Mouse (Mus musculus) liver, embryonic 15.5 days (tissue): ENCODE results near the gene Gm20481. TPM values are rescaled to one million over a fixed set of nuclear protein-coding genes. Genes with fewer than 3 reads are reported as not detected.
"Not testable (repeated sequence)": the region's sequence is repeated elsewhere in the genome, so short reads cannot be mapped to it uniquely, and the experiment has no call there.

Experiments used
- ATAC-seq: fragments of 200-750 bp; cut with Nextera tagmentation; 2 replicates; pipeline ENCODE4 v1.8.0; 2017; ENCODE audit warnings: moderate number of reproducible peaks, mild to moderate bottlenecking, moderate library complexity; ENCODE audit not compliant: insufficient read depth
- H3K27ac ChIP-seq: fragments of 300-500 bp; sonication (generic); replicated peaks from 2 replicates; pipeline ENCODE4 v1.5.1; 2015; ENCODE audit warnings: mild to moderate bottlenecking, inconsistent platforms
- H3K27me3 ChIP-seq: fragments of 300-500 bp; sonication (generic); 2 replicates; pipeline ENCODE4 v1.6.1; 2015; ENCODE audit warnings: mild to moderate bottlenecking, inconsistent platforms
- H3K36me3 ChIP-seq: fragments of 300-500 bp; sonication (generic); replicated peaks from 2 replicates; pipeline ENCODE4 v1.6.1; 2015; ENCODE audit warnings: moderate library complexity, mild to moderate bottlenecking, inconsistent platforms
- H3K4me1 ChIP-seq: fragments of 300-500 bp; sonication (generic); replicated peaks from 2 replicates; pipeline ENCODE4 v1.6.1; 2015; ENCODE audit warnings: inconsistent platforms
- H3K4me2 ChIP-seq: fragments of 300-500 bp; sonication (generic); 2 replicates; pipeline ENCODE4 v1.6.1; 2015; ENCODE audit warnings: moderate library complexity, mild to moderate bottlenecking, inconsistent platforms
- H3K4me3 ChIP-seq: fragments of 300-500 bp; sonication (generic); replicated peaks from 2 replicates; pipeline ENCODE4 v1.5.1; 2015; ENCODE audit warnings: mild to moderate bottlenecking, inconsistent platforms
- H3K9ac ChIP-seq: fragments of 300-500 bp; sonication (generic); 2 replicates; pipeline ENCODE4 v1.6.1; 2015; ENCODE audit warnings: moderate library complexity, mild to moderate bottlenecking, inconsistent platforms
- H3K9me3 ChIP-seq: fragments of 300-500 bp; sonication (generic); replicated peaks from 2 replicates; pipeline ENCODE4 v1.6.1; 2016; ENCODE audit warnings: inconsistent platforms
- WGBS: fragments of 180-500 bp; shearing (Covaris S2); methylation state at CpG from one replicate; pipeline ENCODE4 v1.1.7; 2015; ENCODE audit warnings: mixed read lengths; ENCODE audit not compliant: insufficient replicate concordance; 5-methylcytosine and 5-hydroxymethylcytosine counted together
- polyA plus RNA-seq: library from polyadenylated mRNA; unstranded; fragments of >200 nt; fragmentation: Nextera tagmentation; extraction: Ambion mirVana; gene quantifications from 2 replicates; pipeline ENCODE4 v1.2.1, GENCODE M21; 2015

The Gm20481 gene
- polyA plus RNA-seq, 1 experiment from 2014 or later = not detected

DNA sequence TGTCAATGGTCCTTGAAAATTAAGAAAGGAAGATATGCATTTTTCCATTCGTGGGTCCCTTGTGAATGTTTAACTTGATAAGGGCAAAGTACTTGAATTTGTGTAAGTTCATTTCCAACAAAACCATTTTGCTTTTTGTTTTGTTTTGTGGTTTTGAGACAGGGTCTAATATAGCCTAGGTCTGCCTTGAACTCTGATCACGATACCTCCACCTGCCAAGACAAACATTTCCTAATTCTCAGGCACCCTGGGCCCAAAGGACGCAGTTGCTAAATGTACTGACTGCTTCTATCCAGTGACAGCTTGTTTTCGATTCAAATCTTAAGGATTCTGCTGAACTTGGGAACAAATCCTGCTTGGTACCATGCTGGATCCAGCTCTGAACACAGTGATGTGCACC lies 9.9 kb downstream of the Gm20481 start:
- no peak overlapping the region for H3K4me2 ChIP-seq
- no peak overlapping the region for H3K9ac ChIP-seq
- peaks cover 1% of the 10 kb centered on the region for H3K36me3 ChIP-seq
- no peak for ATAC-seq
- peaks cover 39% of the 10 kb centered on the region for H3K4me1 ChIP-seq
- H3K27me3 ChIP-seq = no peaks in the 10 kb centered on the region
- 69% methylated on average over 4 of the region's 4 CpGs for WGBS
- no peaks in the 10 kb centered on the region for H3K9me3 ChIP-seq
- no peak overlapping the region for H3K4me3 ChIP-seq
- no peak overlapping the region for H3K27ac ChIP-seq

DNA sequence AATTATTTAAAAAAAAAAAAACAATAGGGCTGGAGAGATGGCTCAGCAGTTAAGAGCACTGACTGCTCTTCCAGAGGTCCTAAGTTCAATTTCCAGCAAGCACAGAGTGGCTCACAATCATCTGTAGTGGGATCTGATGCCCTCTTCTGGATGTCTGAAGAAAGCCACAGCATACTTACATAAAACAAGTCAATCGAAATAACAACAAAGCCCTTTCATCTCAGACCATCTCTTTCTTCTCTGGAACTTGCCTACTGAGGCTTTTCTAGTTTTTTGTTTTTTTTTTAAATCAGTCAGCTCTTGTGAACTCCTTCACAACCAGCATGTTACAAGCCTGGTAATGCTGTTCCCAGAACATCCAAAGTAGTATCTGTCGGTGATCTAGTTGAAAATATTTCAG lies 10.9 kb downstream of the Gm20481 start:
- ATAC-seq = no peak
- Histone ChIP-seq H3K4me3 (peak overlapping the region; percentile 91), H3K27me3 (no peaks in the 10 kb centered on the region)

DNA sequence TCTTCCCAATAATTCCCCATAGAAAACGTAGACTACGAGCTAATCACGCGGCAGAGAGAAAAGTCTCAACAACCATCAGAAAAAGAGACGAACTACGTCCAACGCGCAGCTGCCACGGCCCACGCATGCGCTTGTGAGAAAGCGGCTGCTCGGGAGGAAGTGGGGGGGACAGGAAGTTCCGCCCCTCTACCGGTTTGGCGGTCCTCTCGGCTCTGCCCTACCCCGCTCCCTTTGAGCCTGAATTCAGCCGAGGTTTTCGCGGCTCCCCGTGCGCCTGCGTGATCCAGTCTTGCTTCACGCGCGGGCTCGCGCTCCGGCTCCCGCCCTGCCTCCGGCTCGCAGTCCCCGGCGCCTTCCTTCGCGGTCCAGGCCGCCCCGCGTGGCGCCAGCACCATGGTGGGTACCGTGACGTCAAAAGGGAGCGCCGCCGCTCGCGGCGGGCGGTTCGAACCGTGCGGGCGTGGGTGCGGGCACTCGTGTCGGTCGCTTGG lies 12.0 kb downstream of the Gm20481 start, which contains the start of gene Lsm2:
Gene Lsm2, plus strand, starts transcription at position 173 of the 491 bp plus-strand sequence.
- Histone ChIP-seq H3K4me3 (peak within 1 kb of the TSS; percentile 91), H3K36me3 (peaks cover 23% of the 10 kb centered on the region), H3K27me3 (no peaks in the 10 kb centered on the region), H3K27ac (peak within 1 kb of the TSS; percentile 98), H3K4me1 (peaks cover 46% of the 10 kb centered on the region), H3K9ac (peak within 1 kb of the TSS; percentile 88), H3K9me3 (no peaks in the 10 kb centered on the region), H3K4me2 (peak within 1 kb of the TSS; percentile 80)
- under 1% methylated on average over 58 of the region's 58 CpGs for WGBS
- ATAC-seq = peak; percentile 91

More for the DNA sequence above, 10.9 kb downstream of the Gm20481 start:
- Histone ChIP-seq H3K36me3 (peaks cover 12% of the 10 kb centered on the region), H3K9ac (peak overlapping the region; percentile 88), H3K9me3 (no peaks in the 10 kb centered on the region), H3K27ac (peak overlapping the region; percentile 98), H3K4me1 (peaks cover 46% of the 10 kb centered on the region), H3K4me2 (peak overlapping the region; percentile 80)
- WGBS = 16% methylated on average over 2 of the region's 2 CpGs

- peak overlapping the region; percentile 98 for H3K27ac ChIP-seq
- H3K4me3 ChIP-seq = peak overlapping the region; percentile 91
- 0% methylated on average over 15 of the region's 15 CpGs for WGBS
- H3K27me3 ChIP-seq = no peaks in the 10 kb centered on the region
- H3K9ac ChIP-seq = peak overlapping the region; percentile 88
- H3K4me1 ChIP-seq = peaks cover 46% of the 10 kb centered on the region
- H3K36me3 ChIP-seq = peaks cover 24% of the 10 kb centered on the region
- ATAC-seq = peak; percentile 32
- no peaks in the 10 kb centered on the region for H3K9me3 ChIP-seq
- peak overlapping the region; percentile 80 for H3K4me2 ChIP-seq
These were observed 12.6 kb downstream of the Gm20481 start for GRCm38 (mm10) chr17:34982328-34982727.

- 60% methylated on average over 2 of the region's 2 CpGs for WGBS
- no peaks in the 10 kb centered on the region for H3K27me3 ChIP-seq
- no peak overlapping the region for H3K4me2 ChIP-seq
- H3K4me3 ChIP-seq = no peak overlapping the region
- H3K27ac ChIP-seq = no peak overlapping the region
- H3K9me3 ChIP-seq = no peaks in the 10 kb centered on the region
- H3K9ac ChIP-seq = no peak overlapping the region
- ATAC-seq = no peak
- H3K36me3 ChIP-seq = peaks cover 35% of the 10 kb centered on the region
- peaks cover 46% of the 10 kb centered on the region for H3K4me1 ChIP-seq
These were observed 14.5 kb downstream of the Gm20481 start for GRCm38 (mm10) chr17:34984218-34984617.

GRCm38 (mm10) chr17:34994751-34995150 lies 25.0 kb downstream of the Gm20481 start:
- H3K27me3 ChIP-seq = no peaks in the 10 kb centered on the region
- peaks cover 38% of the 10 kb centered on the region for H3K4me1 ChIP-seq
- no peaks in the 10 kb centered on the region for H3K9me3 ChIP-seq
- peaks cover 53% of the 10 kb centered on the region for H3K36me3 ChIP-seq
- no peak for ATAC-seq
- H3K4me3 ChIP-seq = no peak overlapping the region
- H3K4me2 ChIP-seq = no peak overlapping the region
- 0 out of 2 replicates have a peak overlapping the region, but pooled peaks have one; percentile 7 for H3K27ac ChIP-seq
- no peak overlapping the region for H3K9ac ChIP-seq

DNA sequence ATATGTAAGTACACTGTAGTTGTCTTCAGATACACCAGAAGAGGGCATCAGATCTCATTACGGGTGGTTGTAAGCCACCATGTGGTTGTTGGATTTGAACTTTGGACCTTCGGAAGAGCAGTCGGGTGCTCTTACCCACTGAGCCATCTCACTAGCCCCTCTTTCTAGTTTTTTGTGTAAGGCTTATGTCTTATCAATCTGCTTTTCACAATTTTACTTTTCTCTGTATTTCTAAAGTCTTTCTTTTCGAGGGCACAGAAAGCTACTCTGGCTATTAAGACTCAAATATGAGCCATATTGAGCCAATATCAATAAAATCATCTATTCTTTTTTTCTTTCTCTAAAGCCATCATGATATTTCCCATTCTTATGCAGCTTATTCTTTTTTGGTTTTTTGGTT lies 25.5 kb downstream of the Gm20481 start:
- Histone ChIP-seq H3K36me3 (peaks cover 51% of the 10 kb centered on the region), H3K4me1 (peaks cover 42% of the 10 kb centered on the region)
- H3K9ac ChIP-seq, H3K27me3 ChIP-seq, ATAC-seq, H3K4me3 ChIP-seq, H3K9me3 ChIP-seq, H3K4me2 ChIP-seq, H3K27ac ChIP-seq: not testable (repeated sequence)
- 81% methylated on average over 4 of the region's 4 CpGs for WGBS

DNA sequence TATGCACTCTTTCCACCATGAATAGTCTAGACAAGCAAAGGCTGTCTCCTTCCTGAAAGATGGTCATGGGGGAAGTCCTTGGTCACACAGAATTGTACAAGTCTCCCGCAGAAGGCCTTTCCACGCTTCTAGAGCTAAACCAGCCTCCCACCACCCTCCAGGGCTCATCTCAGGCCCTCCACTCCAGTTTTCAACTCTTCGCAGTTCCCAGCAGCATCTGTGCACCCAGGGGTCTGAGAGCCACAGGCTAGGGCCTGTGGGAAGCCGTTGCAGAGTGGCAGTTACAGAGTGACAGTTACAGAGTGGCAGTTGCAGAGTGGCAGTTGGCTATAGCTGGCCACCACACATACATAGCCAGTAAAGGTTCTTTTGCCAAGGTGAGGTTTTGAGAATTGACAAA lies 26.2 kb downstream of the Gm20481 start:
- Histone ChIP-seq H3K36me3 (peaks cover 43% of the 10 kb centered on the region), H3K27ac (peak overlapping the region; percentile 61; the same call in 1 of the 2 replicates), H3K4me2 (peak overlapping the region; percentile 36; the same call in 1 of the 2 replicates), H3K4me1 (peaks cover 42% of the 10 kb centered on the region), H3K4me3 (peak overlapping the region; percentile 12; the same call in 1 of the 2 replicates)
- H3K9ac ChIP-seq, H3K9me3 ChIP-seq, H3K27me3 ChIP-seq, ATAC-seq: not testable (repeated sequence)
- WGBS = 82% methylated on average over 4 of the region's 4 CpGs

DNA sequence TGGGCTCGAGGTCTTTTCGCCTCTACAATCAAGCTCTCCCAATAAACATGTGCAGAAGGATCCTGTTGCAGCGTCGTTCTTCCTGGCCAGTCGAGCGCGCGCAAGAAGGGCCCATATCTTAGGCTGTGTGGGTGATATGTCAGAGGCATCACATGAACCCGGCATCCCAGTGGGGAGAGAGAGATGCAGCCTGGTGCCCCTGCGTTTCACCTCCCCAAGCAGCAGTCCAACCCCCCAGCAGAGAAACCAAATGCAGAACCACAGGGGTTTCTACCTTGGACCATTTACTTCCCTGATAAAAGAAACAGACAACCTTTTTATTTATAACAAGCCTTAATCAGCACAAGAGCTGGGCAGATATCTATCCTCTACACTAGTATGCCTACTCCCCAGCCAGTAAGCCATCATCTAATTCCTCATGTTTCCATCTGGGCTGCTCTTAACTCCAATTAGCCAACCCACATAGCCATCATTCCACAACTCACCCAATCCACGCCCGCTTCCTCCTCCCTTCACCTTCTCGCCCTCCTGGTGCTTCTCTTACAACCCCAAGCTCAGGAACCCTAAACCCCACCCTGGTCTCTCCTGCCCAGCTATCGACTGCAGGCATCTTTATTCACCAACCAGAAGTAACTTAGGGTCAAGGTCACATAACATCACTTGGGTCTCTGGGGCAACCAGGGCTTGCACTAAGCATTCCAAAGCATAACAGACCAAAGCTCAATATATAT lies 26.9 kb downstream of the Gm20481 start:
- Histone ChIP-seq H3K4me1 (peaks cover 44% of the 10 kb centered on the region), H3K36me3 (peaks cover 37% of the 10 kb centered on the region), H3K27me3 (no peaks in the 10 kb centered on the region), H3K4me3 (peak overlapping the region; percentile 77), H3K4me2 (peak overlapping the region; percentile 95), H3K27ac (peak overlapping the region; percentile 71), H3K9me3 (no peaks in the 10 kb centered on the region), H3K9ac (peak overlapping the region; percentile 28)
- no peak for ATAC-seq
- WGBS = 57% methylated on average over 13 of the region's 14 CpGs

GRCm38 (mm10) chr17:34997142-34997483 lies 27.4 kb downstream of the Gm20481 start:
- ATAC-seq = no peak
- H3K4me2 ChIP-seq = peak overlapping the region; percentile 95
- peak overlapping the region; percentile 77 for H3K4me3 ChIP-seq
- peak overlapping the region; percentile 28; the same call in 1 of the 2 replicates for H3K9ac ChIP-seq
- H3K4me1 ChIP-seq = peaks cover 50% of the 10 kb centered on the region
- no peaks in the 10 kb centered on the region for H3K9me3 ChIP-seq
- H3K27me3 ChIP-seq = no peaks in the 10 kb centered on the region
- peaks cover 34% of the 10 kb centered on the region for H3K36me3 ChIP-seq
- WGBS = 72% methylated on average over 5 of the region's 5 CpGs
- H3K27ac ChIP-seq = peak overlapping the region; percentile 71

GRCm38 (mm10) chr17:34998526-34999430 lies 29.1 kb downstream of the Gm20481 start:
- no peak for ATAC-seq
- Histone ChIP-seq H3K4me2 (peak overlapping the region; percentile 95), H3K9ac (peak overlapping the region; percentile 76), H3K9me3 (no peaks in the 10 kb centered on the region), H3K4me3 (peak overlapping the region; percentile 77), H3K36me3 (peaks cover 31% of the 10 kb centered on the region), H3K27ac (peak overlapping the region; percentile 91), H3K4me1 (peaks cover 66% of the 10 kb centered on the region), H3K27me3 (no peaks in the 10 kb centered on the region)
- WGBS = 63% methylated on average over 15 of the region's 15 CpGs
